In the genomic region with DNA sequence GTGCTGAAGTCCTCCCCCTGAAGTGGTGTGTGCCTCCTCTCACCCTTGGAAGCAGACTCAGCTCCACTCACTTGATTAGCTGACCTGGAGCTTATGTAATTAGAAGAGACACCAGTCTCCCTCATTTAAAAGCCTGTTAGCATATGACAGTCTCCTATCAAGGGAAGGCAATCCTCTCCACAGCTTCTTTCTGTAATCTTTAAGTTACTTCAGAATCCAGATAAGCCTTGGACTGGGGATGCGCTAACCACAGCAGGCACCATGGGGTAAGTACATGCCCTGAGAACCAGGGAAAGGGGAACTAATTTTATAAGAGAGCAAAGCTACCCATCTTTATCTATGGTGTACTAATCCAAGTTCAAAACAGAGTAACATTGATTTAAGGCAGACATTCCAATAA, we compare ENCODE assay signal across 19 mouse cellular contexts.
"Had no signal": no experiment of that assay in that cellular context is flagged by ENCODE, and none has a peak within 500 bp of the region (broad histone marks: within the 10 kb centered on the region; RNA-seq: fewer than 3 reads in every experiment).

A gene (plus strand): TSS at position 157 of the 400 bp plus-strand sequence.

- ATAC-seq: liver, postnatal 0 days; lung, postnatal 0 days; midbrain, embryonic 15.5 days had no signal

- H3K27me3 ChIP-seq: limb, embryonic 12.5 days; limb, embryonic 15.5 days; midbrain, embryonic 15.5 days; neural tube, embryonic 12.5 days; neural tube, embryonic 15.5 days had no signal

- DNase-seq: kidney, adult 2 months; kidney, postnatal 25 days; layer of hippocampus, adult 9-11 months; left cerebral cortex, postnatal 4 days; liver, postnatal 0 days; lung, embryonic 14.5 days; thymus, postnatal 25 days had no signal

- H3K27ac ChIP-seq: kidney, postnatal 0 days; layer of hippocampus, adult 2 months; left cerebral cortex, adult 2 months; limb, embryonic 12.5 days; limb, embryonic 15.5 days; liver, embryonic 14.5 days; macrophage; midbrain, embryonic 15.5 days; neural tube, embryonic 12.5 days; neural tube, embryonic 15.5 days had no signal

- H3K4me3 ChIP-seq: layer of hippocampus, adult 2 months; left cerebral cortex, adult 2 months; limb, embryonic 12.5 days; limb, embryonic 15.5 days; megakaryocyte, embryonic 14.5 days; midbrain, embryonic 15.5 days; neural tube, embryonic 12.5 days; neural tube, embryonic 15.5 days had no signal

- H3K36me3 ChIP-seq: limb, embryonic 12.5 days; limb, embryonic 15.5 days; midbrain, embryonic 15.5 days; neural tube, embryonic 12.5 days; neural tube, embryonic 15.5 days had no signal
